Mouse (Mus musculus) brain, embryonic 18.5 days (tissue): ENCODE data around the gene Aebp2.

Experiments
- DNase-seq: peaks from one replicate; pipeline ENCODE4 v3.0.0-alpha.2; 2012; ENCODE audit warnings: low read depth, low spot score

Aebp2 gene

DNA sequence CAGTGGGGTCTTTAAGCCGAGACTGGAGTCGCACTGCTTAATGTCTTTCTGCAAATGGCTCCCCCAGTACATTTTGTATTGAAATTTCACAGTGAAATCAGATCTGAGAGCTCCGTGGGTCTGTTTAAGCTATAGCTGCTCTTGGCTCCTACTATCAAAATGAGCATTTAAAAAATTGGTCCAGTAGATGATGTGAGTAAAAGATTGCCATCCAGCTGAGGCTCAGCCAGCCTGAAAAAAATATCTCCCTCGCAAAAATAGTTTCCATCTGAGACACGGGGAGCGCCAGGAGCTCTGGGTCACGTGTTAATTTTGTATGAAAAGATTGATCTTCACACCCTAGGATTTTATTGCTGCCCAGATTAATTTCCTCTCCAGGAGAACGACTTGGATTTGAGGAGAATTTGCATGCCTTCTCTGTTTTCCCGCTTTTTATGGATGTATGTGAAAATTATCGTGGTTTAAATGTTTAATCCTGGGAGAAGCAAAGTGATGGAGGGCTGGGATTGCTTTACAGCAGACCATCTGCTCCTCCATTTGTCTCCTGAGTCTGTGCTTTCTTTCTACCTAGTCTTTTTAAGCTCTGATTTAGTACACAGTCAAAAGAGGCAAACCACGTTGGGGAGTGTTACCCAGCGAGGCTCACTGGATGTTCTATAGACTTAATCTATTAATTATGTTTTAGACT, 73.9 kb downstream of the Aebp2 start:
- DNase-seq = peak; percentile 47

DNA sequence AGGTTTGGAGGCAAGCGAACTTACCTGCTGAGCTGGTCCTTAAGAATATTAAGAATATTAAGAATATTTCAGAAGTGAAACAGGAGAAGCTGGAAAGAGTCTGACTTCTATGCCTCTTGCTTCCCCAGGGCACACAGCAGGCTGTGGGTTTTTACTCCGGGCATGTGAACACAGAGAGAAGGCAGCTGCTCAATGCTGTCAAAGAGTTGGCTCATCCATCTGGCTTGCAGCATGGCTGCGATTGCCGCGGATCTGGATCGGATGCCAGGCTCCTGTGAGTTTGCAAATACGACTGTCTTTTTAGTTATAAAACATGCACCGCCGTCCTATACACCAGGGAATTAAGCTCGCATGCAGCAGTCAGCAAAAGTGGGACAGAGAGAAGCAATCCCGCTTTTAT, 75.5 kb downstream of the Aebp2 start:
- peak; percentile 54 for DNase-seq

DNA sequence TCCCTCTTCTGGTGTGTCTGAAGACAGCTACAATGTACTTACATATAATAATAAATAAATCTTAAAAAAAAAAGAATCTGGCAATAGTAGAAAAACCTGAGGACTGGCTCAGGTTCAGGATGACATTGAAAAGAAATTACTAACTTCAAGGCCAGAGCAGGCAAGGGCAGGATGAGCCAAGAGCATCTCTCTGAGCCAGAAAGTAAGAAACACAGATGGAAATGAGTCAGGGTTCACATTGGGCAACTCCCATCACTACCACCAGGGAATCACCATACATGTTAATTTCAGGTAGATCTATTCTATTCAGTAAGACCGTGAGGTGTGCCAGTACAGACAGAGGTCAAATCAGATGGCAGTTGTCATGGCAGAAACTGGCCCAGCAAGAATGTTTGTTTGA, 76.1 kb downstream of the Aebp2 start:
- DNase-seq = no peak

DNA sequence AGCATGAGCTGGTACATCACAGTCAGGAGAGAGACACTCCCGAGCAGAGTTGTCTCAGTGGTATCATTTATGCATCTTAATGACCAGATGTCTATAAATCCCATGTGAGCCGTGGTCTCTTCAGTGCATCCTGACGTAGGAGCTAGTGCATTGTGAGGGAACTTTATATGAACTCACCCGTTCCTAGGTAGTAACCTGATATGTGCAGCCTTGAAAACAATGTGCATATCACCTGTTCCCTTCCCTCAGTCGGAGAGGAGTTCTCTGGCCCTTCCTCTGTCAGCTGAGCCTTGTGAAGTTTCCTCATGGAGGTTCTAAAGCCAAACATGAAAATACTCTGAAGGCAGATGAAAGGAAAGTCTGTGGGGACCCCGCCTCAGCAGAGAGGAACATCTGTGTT, 78.8 kb downstream of the Aebp2 start:
- DNase-seq = no peak

DNA sequence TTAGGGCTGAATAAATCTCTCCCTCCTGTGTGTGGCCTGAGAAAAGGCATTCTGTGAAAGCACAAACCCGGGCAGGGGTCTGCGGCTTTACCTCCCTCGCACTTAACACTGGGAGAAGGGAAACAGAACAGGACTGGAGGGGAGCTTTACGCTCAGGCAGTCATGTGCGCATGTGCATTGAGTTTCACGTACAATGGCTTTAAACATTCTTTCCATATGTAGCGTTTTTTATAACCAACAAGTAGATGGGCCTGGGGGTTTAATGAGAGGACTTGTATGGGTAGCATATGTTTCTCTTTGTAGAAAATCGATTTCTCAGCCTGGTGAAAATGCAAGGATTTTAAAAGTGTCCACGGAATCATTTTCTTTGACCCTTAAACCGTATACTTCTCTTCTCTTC, 82.7 kb downstream of the Aebp2 start:
- DNase-seq = no peak

DNA sequence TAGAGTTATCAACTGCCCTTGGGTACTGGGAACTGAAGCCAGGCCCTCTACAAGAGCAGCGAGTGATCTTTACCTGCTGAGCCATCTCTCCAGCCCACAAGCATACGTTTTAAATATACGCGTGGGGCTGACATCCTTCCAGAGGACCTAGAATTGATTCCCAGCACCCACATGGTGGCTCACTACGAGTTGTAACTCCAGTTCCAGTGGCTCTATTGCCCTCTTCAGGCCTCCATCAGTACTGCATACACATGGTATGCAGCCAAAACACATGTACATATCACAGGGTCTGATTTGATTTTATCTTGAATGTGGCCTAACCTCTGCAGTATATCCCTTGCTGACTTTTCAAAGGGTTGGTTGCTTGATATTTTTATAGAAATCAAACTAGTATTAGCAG, 83.6 kb downstream of the Aebp2 start:
- DNase-seq = no peak

DNA sequence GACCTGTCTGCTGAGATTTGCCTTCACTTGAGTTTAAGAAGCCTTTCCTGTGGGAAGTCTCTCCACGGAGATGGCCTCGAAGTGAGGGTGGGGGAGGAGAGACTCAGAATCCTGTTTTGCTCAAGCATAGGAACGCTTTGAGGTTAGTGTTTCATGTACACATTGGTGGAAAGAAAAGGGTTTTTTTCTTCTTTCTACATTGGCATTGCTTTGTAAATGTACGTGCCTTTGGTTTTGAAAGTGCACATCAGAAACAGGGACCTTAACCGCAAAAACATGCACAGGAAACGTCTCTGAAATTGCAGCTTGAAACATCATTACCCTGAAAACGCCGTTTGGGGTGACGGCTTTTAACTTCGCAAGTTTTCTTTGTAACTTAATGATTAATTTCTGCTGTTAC, 85.6 kb downstream of the Aebp2 start:
- no peak for DNase-seq

DNA sequence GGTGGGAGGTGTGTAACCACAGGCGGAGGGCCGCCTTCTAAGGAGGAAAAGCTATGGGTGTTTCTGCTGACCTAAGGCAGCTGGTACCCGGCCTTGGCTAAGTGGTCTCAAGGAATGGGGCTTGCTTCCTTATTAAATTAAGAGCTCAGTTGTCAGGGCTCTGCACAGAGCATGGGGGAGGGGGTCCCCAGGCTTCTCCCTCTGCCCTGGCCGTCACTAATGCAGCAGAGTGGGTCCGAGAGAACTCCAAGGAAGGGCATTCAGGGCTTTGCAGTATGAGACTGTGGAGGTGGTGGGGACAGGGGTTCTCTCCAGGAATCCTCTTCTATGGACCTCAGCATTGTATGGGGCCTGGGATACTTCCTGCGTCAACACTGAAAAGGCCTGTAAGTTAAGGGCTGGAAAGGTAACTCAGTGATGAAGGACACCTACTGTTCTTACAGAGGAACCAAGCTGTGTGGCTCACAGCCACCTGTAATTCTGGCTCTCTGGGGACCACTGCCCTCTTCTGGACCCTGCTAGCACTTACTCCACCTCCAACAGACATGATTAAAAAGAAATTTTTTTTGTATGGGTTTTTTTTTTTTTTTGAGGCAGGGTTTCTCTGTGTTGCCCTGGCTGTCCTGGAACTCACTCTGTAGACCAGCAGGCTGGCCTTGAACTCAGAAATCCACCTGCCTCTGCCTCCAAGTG, 87.1 kb downstream of the Aebp2 start:
- no peak for DNase-seq

DNA sequence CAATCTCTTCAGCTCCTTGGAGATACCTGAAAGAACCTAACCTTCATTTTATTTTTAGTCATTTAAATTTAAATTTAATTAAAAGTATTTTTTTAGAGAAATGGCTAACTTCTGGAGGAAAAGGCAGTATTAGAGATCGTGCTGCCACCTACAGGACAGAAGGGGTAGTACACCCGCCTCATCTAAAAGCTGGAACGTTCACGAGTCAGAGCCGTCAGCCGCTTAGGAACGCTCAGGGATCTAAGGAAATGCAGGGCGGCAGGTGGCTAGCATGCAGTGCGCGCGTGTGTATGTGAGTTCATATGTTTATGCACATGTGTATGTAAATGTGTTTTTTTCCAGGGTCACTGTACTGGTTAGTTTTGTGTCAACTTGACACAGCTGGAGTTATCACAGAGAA, 90.3 kb downstream of the Aebp2 start:
- no peak for DNase-seq

DNA sequence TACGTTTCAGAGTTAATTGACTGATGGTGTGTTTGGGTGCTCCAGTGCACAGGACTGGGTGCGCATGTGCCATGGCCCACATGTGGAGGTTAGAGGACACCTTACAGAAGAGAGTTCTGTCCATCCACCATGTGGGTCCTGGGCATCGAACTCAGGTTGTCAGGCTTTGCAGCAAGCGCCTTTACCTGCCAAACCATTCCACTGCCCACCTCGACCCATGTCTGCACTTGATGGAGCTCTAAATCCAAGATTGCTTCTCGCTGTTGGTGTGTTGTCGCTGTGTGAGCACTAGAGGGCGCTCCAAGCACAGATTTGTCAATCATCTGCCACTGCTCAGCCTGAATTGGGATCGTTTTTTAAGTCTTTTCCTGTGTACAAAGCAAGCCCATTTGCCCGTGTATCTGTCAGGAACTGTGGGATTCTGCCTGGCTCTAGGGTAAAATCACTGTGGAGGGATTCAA, 92.5 kb downstream of the Aebp2 start:
- peak; percentile 66 for DNase-seq

DNA sequence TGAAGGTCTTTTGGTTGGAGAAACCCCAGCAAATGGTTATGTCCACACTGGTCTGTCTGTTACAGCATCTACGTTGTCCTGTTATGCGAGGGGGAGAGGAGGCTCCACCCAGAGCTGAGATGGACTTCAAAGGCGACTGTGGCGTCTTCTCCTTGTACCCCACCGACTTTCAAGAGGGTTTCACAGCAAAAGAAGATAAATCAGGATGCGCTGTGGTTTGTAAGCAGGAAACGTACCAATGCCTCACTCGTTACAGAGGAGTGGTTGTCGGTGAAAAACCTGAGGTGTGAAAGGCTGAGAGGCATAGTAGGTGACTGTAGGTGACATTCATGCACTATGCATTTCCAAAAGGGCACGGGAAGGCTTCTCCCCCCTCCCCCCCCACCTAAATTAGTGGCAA, 99.6 kb downstream of the Aebp2 start:
- DNase-seq = no peak
